Mouse (Mus musculus) forebrain, embryonic 12.5 days (tissue): Measurements from ENCODE around the gene Tmc5. TPM values are rescaled to one million over a fixed set of nuclear protein-coding genes. Genes with fewer than 3 reads are reported as not detected.

Experiments
- ATAC-seq: fragments of 200-750 bp; cut with Nextera tagmentation; 2 replicates; pipeline ENCODE4 v1.8.0; 2017; ENCODE audit warnings: moderate TSS enrichment; ENCODE audit not compliant: low FRiP score
- H3K27ac ChIP-seq: fragments of 300-500 bp; sonication (generic); 2 replicates; pipeline ENCODE4 v1.5.1; 2016; ENCODE audit warnings: mild to moderate bottlenecking
- H3K27me3 ChIP-seq: fragments of 300-500 bp; sonication (generic); 2 replicates; pipeline ENCODE4 v1.6.1; 2016; ENCODE audit warnings: mild to moderate bottlenecking
- H3K36me3 ChIP-seq: fragments of 300-500 bp; sonication (generic); replicated peaks from 2 replicates; pipeline ENCODE4 v1.6.1; 2016; ENCODE audit warnings: mild to moderate bottlenecking
- H3K4me1 ChIP-seq: fragments of 300-500 bp; sonication (generic); 2 replicates; pipeline ENCODE4 v1.6.1; 2016
- H3K4me2 ChIP-seq: fragments of 300-500 bp; sonication (generic); 2 replicates; pipeline ENCODE4 v1.6.1; 2016; ENCODE audit warnings: mild to moderate bottlenecking, moderate library complexity
- H3K4me3 ChIP-seq: fragments of 300-500 bp; sonication (generic); replicated peaks from 2 replicates; pipeline ENCODE4 v1.5.1; 2016; ENCODE audit warnings: mild to moderate bottlenecking
- H3K9ac ChIP-seq: fragments of 300-500 bp; sonication (generic); 2 replicates; pipeline ENCODE4 v1.6.1; 2016; ENCODE audit warnings: mild to moderate bottlenecking
- H3K9me3 ChIP-seq: fragments of 300-500 bp; sonication (generic); 2 replicates; pipeline ENCODE4 v1.6.1; 2016
- WGBS: fragments of 180-500 bp; shearing (Covaris S2); methylation state at CpG from one replicate; pipeline ENCODE4 v1.1.7; 2016; 5-methylcytosine and 5-hydroxymethylcytosine counted together
- polyA plus RNA-seq: library from polyadenylated mRNA; unstranded; fragments of >200 nt; fragmentation: Nextera tagmentation; extraction: Ambion mirVana; gene quantifications from 2 replicates; pipeline ENCODE4 v1.2.1, GENCODE M21; 2016

Tmc5 gene
- polyA plus RNA-seq, 1 experiment from 2014 or later = 0.65 TPM

DNA sequence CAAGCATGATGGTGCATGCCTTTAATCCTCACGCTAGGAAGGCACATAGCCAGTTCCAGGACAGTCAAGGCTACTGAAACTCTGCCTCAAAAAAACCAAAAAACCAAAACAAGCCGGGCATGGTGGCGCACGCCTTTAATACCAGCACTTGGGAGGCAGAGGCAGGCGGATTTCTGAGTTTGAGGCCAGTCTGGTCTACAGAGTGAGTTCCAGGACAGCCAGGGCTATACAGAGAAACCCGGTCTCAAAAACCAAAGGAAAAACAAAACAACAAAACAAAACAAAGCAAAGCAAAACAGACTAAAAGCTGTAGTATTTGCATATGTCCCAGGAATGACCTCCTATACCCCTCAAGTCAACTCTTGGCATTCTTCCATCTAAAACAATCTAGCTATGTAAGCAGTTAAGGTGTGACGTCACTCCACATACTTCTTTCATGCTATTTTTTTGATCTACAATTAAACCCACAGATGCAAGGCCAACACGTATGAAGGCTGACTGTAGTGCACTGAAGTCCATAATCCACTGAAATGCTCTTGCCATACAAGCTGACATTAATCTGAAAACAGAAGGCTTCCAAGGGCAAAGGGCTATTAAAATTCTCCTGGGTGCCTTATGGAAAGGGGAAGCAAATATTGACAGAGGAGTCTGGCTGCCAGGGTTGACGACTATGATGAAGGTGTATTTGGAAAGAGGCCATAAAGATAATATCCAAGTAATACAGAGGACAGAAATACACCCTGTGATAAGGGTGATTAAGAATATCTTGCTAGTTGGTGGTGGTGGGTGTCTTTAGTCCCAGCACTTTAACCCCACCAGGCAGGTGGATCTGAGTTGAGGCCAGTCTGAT lies 107.1 kb downstream of the Tmc5 start:
- peak overlapping the region; percentile 93 for H3K9ac ChIP-seq
- peak overlapping the region; percentile 90 for H3K4me3 ChIP-seq
- peak overlapping the region; percentile 77 for H3K4me2 ChIP-seq

GRCm38 (mm10) chr7:118705101-118705961 lies 108.2 kb downstream of the Tmc5 start, which contains the start of gene Gde1:
Gene Gde1 (minus strand): TSS chr7:118705778.
- H3K4me2 ChIP-seq = peak within 1 kb of the TSS; percentile 77
- peak within 1 kb of the TSS; percentile 93 for H3K9ac ChIP-seq
- under 1% methylated on average over 65 of the region's 66 CpGs for WGBS
- peak within 1 kb of the TSS; percentile 90 for H3K4me3 ChIP-seq
- peak; percentile 95 for ATAC-seq
- peak within 1 kb of the TSS; percentile 85 for H3K27ac ChIP-seq
- peaks cover 3% of the 10 kb centered on the region; the same call in 1 of the 2 replicates for H3K36me3 ChIP-seq
- peaks cover 2% of the 10 kb centered on the region; the same call in 1 of the 2 replicates for H3K27me3 ChIP-seq
- peaks cover 27% of the 10 kb centered on the region for H3K4me1 ChIP-seq
- H3K9me3 ChIP-seq = no peaks in the 10 kb centered on the region

More for the DNA sequence above, 107.1 kb downstream of the Tmc5 start:
- Histone ChIP-seq H3K27ac (no peak overlapping the region), H3K27me3 (no peaks in the 10 kb centered on the region), H3K9me3 (no peaks in the 10 kb centered on the region), H3K36me3 (peaks cover 3% of the 10 kb centered on the region; the same call in 1 of the 2 replicates), H3K4me1 (peaks cover 27% of the 10 kb centered on the region)
- 86% methylated on average over 9 of the region's 9 CpGs for WGBS
- ATAC-seq = no peak

DNA sequence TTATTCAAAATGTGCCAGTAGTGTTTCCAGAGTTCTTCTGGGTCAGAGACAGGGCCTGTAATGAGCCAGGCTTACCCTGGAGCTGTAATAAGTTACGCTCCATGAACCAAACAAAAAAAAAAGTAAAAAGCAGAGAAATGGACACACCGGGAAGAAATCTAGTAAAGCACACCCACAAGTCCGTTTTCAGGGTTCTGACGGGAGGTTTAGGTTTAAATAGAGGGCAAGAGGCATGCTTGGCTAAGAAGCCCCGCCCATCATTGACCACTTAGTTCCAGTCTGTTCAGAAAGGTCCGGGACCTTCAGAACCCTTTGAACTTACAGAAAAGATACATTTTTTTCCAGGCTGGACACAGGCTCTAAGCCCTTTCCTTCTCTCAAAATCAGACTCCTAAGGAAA lies 109.0 kb downstream of the Tmc5 start:
- Histone ChIP-seq H3K36me3 (peaks cover 3% of the 10 kb centered on the region; the same call in 1 of the 2 replicates), H3K9me3 (no peaks in the 10 kb centered on the region), H3K4me3 (peak overlapping the region; percentile 90), H3K4me1 (peaks cover 27% of the 10 kb centered on the region), H3K4me2 (peak overlapping the region; percentile 77), H3K9ac (peak overlapping the region; percentile 93; the same call in 1 of the 2 replicates), H3K27ac (peak overlapping the region; percentile 85; the same call in 1 of the 2 replicates), H3K27me3 (peaks cover 2% of the 10 kb centered on the region; the same call in 1 of the 2 replicates)
- ATAC-seq = no peak
- 27% methylated on average over 6 of the region's 6 CpGs for WGBS

DNA sequence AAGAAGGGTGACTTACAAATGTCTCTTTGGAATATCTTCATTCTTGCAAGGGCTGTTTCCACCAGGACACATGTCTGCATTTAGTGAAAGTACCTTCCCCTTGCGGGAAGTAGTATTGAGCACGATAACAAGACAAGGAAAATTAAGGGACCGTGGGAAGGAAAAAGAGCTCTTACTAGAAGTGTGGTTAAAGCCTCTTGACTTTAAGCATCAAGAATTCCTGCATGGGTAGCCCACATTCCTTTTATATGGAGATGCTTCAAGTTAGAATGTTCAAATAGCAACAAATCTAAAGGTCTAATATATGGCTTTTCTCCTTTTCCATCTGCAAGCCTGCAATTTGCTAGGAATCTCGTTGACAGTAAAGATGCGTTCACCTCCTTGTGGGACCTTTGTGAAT lies 109.4 kb downstream of the Tmc5 start:
- H3K4me2 ChIP-seq = no peak overlapping the region
- ATAC-seq = no peak
- no peaks in the 10 kb centered on the region for H3K9me3 ChIP-seq
- peaks cover 2% of the 10 kb centered on the region; the same call in 1 of the 2 replicates for H3K27me3 ChIP-seq
- H3K9ac ChIP-seq = no peak overlapping the region
- no peak overlapping the region for H3K27ac ChIP-seq
- 85% methylated on average over 5 of the region's 5 CpGs for WGBS
- no peak overlapping the region for H3K4me3 ChIP-seq
- H3K36me3 ChIP-seq = peaks cover 3% of the 10 kb centered on the region; the same call in 1 of the 2 replicates
- H3K4me1 ChIP-seq = peaks cover 27% of the 10 kb centered on the region

- Histone ChIP-seq H3K4me2 (no peak overlapping the region), H3K4me3 (no peak overlapping the region), H3K9me3 (no peaks in the 10 kb centered on the region), H3K27me3 (peaks cover 2% of the 10 kb centered on the region; the same call in 1 of the 2 replicates), H3K36me3 (no peaks in the 10 kb centered on the region), H3K9ac (no peak overlapping the region), H3K27ac (no peak overlapping the region), H3K4me1 (peaks cover 27% of the 10 kb centered on the region)
- ATAC-seq = no peak
- WGBS = 82% methylated on average over 2 of the region's 2 CpGs
These were observed 110.1 kb downstream of the Tmc5 start for GRCm38 (mm10) chr7:118707216-118707615.

DNA sequence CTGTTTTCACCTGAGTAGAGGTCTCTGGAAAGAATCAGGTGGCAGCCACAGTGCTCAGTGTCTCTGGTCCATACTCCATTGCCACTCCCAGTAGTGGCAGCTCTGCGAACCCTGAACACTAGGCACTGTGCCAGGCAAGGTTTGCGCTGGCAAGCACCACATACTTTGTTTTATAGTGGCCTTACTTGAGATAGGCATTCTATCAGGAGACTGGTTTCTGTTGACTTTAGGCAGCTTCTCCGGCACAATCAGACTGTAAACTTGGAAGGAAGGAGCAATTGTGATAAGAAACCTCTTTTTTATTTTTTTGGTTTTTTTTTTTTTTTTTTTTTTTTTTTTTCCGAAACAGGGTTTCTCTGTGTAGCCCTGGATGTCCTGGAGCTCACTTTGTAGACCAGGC lies 110.9 kb downstream of the Tmc5 start:
- Histone ChIP-seq H3K9me3 (no peaks in the 10 kb centered on the region), H3K36me3 (no peaks in the 10 kb centered on the region), H3K4me3 (no peak overlapping the region), H3K4me2 (no peak overlapping the region), H3K4me1 (peaks cover 29% of the 10 kb centered on the region), H3K27me3 (peaks cover 2% of the 10 kb centered on the region; the same call in 1 of the 2 replicates), H3K27ac (no peak overlapping the region), H3K9ac (no peak overlapping the region)
- WGBS = 92% methylated on average over 3 of the region's 4 CpGs
- ATAC-seq = no peak

- no peak for ATAC-seq
- Histone ChIP-seq H3K27ac (no peak overlapping the region), H3K9ac (no peak overlapping the region), H3K27me3 (peaks cover 2% of the 10 kb centered on the region; the same call in 1 of the 2 replicates), H3K36me3 (peaks cover 8% of the 10 kb centered on the region), H3K4me2 (no peak overlapping the region), H3K4me3 (no peak overlapping the region), H3K9me3 (no peaks in the 10 kb centered on the region), H3K4me1 (peaks cover 19% of the 10 kb centered on the region)
- 68% methylated on average over 5 of the region's 5 CpGs for WGBS
These were observed 113.7 kb downstream of the Tmc5 start for GRCm38 (mm10) chr7:118710776-118711175.

DNA sequence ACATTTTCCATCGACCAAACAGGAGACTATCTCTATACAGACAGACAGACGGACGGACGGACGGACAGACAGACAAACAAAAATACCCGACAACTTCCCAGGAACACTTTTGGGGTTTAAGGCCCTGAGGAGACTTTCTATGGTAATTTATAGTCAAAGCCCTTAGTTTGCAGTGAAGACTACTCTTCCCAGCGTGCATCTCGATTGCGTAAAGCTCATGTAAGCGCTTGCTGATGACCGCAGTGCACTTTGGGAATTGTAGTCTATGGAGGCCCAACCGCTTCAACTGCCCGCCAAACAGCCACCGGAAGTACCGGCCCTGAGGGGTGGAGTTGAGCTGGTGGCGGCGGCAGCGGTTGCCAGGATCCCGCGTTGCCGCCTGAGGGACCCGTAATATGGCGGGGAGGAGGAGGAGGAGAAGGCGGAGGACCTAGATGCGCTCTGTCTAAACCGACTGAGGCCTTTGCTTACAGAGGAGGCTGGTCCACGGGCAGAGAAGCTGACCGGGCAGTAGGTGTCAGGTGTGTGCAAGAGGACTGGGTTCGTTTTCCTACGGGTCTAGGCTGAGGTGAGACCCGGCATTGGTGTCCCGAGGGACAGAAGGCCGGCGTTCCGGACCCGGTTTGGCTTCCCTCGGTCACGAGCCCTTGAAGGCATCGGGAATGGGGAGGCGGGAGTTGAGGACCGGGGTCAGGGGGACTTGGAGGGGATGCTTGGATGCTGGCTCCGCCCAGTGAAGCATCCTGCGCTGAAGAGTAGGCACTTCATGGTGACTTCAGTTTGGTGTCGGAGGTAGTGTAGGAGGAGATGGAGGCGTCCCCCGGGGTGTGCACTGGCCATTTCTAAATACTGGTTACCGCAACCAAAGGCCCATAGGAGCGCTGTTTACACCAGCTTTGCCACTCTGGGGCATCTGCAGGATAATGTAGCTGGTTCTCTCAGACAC lies 115.4 kb downstream of the Tmc5 start, which contains the start of gene Ccp110:
Gene Ccp110 (plus strand): TSS at position 325 of the 946 bp plus-strand sequence.
- Histone ChIP-seq H3K9me3 (no peaks in the 10 kb centered on the region), H3K27ac (peak within 1 kb of the TSS; percentile 70), H3K4me3 (peak within 1 kb of the TSS; percentile 86), H3K4me1 (peaks cover 15% of the 10 kb centered on the region), H3K9ac (peak within 1 kb of the TSS; percentile 80), H3K4me2 (peak within 1 kb of the TSS; percentile 77), H3K27me3 (peaks cover 2% of the 10 kb centered on the region; the same call in 1 of the 2 replicates), H3K36me3 (peaks cover 15% of the 10 kb centered on the region)
- peak; percentile 97 for ATAC-seq
- WGBS = under 1% methylated on average over 48 of the region's 48 CpGs

GRCm38 (mm10) chr7:118714873-118715272 lies 117.8 kb downstream of the Tmc5 start:
- Histone ChIP-seq H3K27me3 (no peaks in the 10 kb centered on the region; the same call in 1 of the 2 replicates), H3K9ac (no peak overlapping the region), H3K27ac (no peak overlapping the region), H3K4me3 (no peak overlapping the region), H3K36me3 (peaks cover 24% of the 10 kb centered on the region), H3K4me1 (peaks cover 15% of the 10 kb centered on the region), H3K9me3 (no peaks in the 10 kb centered on the region), H3K4me2 (no peak overlapping the region)
- no peak for ATAC-seq
- WGBS = 93% methylated on average over 1 of the region's 1 CpGs

- Histone ChIP-seq H3K9ac (no peak overlapping the region), H3K4me2 (no peak overlapping the region), H3K9me3 (no peaks in the 10 kb centered on the region), H3K36me3 (peaks cover 51% of the 10 kb centered on the region), H3K4me1 (peaks cover 12% of the 10 kb centered on the region), H3K4me3 (no peak overlapping the region), H3K27me3 (no peaks in the 10 kb centered on the region), H3K27ac (no peak overlapping the region)
- WGBS = 95% methylated on average over 4 of the region's 4 CpGs
- ATAC-seq = no peak
These were observed 121.0 kb downstream of the Tmc5 start for GRCm38 (mm10) chr7:118718066-118718465.

DNA sequence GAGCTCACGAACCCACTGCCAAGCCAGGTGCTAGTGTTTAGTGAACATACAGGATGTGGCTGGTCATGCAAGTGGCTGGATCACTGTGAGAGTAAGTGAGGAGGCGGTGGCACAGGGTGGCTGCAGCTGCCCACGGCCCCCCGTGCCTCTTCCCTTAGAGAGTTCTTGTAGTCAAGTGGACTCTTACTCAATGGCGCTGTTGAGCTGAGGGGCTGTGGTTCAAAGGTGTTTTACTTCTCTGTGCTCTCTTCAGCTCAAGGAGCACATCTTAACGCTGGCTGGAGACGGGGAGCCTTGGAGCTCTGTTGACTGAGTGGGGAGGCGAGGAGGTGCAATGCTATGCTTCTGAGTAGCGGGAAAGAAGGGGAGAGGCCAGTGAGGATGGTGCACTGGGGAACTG lies 126.8 kb downstream of the Tmc5 start:
- 78% methylated on average over 9 of the region's 9 CpGs for WGBS
- Histone ChIP-seq H3K36me3 (peaks cover 79% of the 10 kb centered on the region), H3K9ac (no peak overlapping the region)

More for the DNA sequence above, 126.8 kb downstream of the Tmc5 start:
- ATAC-seq = no peak
- H3K27ac ChIP-seq = no peak overlapping the region
- no peaks in the 10 kb centered on the region for H3K9me3 ChIP-seq
- H3K4me2 ChIP-seq = no peak overlapping the region
- no peak overlapping the region for H3K4me3 ChIP-seq
- no peaks in the 10 kb centered on the region for H3K4me1 ChIP-seq
- H3K27me3 ChIP-seq = no peaks in the 10 kb centered on the region
